Mouse (Mus musculus) left cerebral cortex, adult 2 months (tissue): ENCODE measurements around the gene Slc12a8. TPM values are rescaled to one million over a fixed set of nuclear protein-coding genes. Genes with fewer than 3 reads are reported as not detected.

Experiments
- DNase-seq, 2 experiments: peaks; one replicate each; pipeline ENCODE4 v3.0.0; 2021 to 2022; ENCODE audit warnings: low spot score in 2 of 2, mixed read lengths in 1 of 2; ENCODE audit errors: extremely low spot score in 1 of 2
- H3K27ac ChIP-seq: fragments of 200-600 bp; 2 replicates; pipeline ENCODE4 v1.8.1; 2022
- H3K4me3 ChIP-seq: fragments of 200-600 bp; 2 replicates; pipeline ENCODE4 v1.8.1; 2022
- CTCF ChIP-seq: fragments of 200-600 bp; IDR thresholded peaks from 2 replicates; pipeline ENCODE4 v1.8.1; 2022; ENCODE audit warnings: antibody characterized with exemption, mild to moderate bottlenecking, moderate library complexity
- intact Hi-C: fragments of 180-260 bp; cut with DNase I; formaldehyde crosslinking; loops from one replicate; pipeline ENCODE4 v1.15.1; 2025
- total RNA-seq, 2 experiments: library from RNA; stranded (reverse); gene quantifications; 2 replicates each; pipeline ENCODE4 v1.2.3; 2021

Slc12a8 gene
- total RNA-seq, 2 experiments from 2014 or later = 0.86 to 0.96 TPM

GRCm38 (mm10) chr16:33576271-33577189 lies 59.4 kb downstream of the Slc12a8 start:
- no peak for DNase-seq
- Histone ChIP-seq H3K27ac (no peak overlapping the region), H3K4me3 (no peak overlapping the region)
- intact Hi-C loops = no loop called here
- no peak for TF ChIP-seq CTCF

GRCm38 (mm10) chr16:33578462-33578861 lies 61.3 kb downstream of the Slc12a8 start:
- Histone ChIP-seq H3K4me3 (no peak overlapping the region), H3K27ac (no peak overlapping the region)
- intact Hi-C loops = no loop called here
- TF ChIP-seq CTCF = no peak
- DNase-seq = no peak

GRCm38 (mm10) chr16:33580331-33580730 lies 63.2 kb downstream of the Slc12a8 start:
- Histone ChIP-seq H3K27ac (no peak overlapping the region), H3K4me3 (no peak overlapping the region)
- intact Hi-C loops = loop anchor here (5.0 kb wide), 1 partner anchor 102 kb away; the partner anchor contains the start of gene Heg1
- no peak for TF ChIP-seq CTCF
- DNase-seq = no peak

- no peak for DNase-seq
- Histone ChIP-seq H3K4me3 (no peak overlapping the region), H3K27ac (peak overlapping the region; percentile 41)
- TF ChIP-seq CTCF = no peak
- intact Hi-C loops = loop anchor here (5.0 kb wide), 1 partner anchor 102 kb away; the partner anchor contains the start of gene Heg1
Measured at GRCm38 (mm10) chr16:33580736-33581241, 63.7 kb downstream of the Slc12a8 start.

GRCm38 (mm10) chr16:33581661-33582099 lies 64.6 kb downstream of the Slc12a8 start:
- no peak for DNase-seq
- intact Hi-C loops = loop anchor here (5.0 kb wide), 1 partner anchor 101 kb away; the partner anchor contains the start of gene Heg1
- TF ChIP-seq CTCF = no peak
- peak overlapping the region; percentile 47; the same call in 1 of the 2 replicates for H3K27ac ChIP-seq
- no peak overlapping the region for H3K4me3 ChIP-seq

GRCm38 (mm10) chr16:33582495-33582894 lies 65.4 kb downstream of the Slc12a8 start:
- Histone ChIP-seq H3K4me3 (no peak overlapping the region), H3K27ac (peak overlapping the region; percentile 47; the same call in 1 of the 2 replicates)
- DNase-seq = no peak
- TF ChIP-seq CTCF = no peak
- intact Hi-C loops = loop anchor here (5.0 kb wide), 1 partner anchor 100 kb away; the partner anchor contains the start of gene Heg1

GRCm38 (mm10) chr16:33583333-33583732 lies 66.2 kb downstream of the Slc12a8 start:
- no peak for TF ChIP-seq CTCF
- no peak for DNase-seq
- peak overlapping the region; percentile 76 for H3K27ac ChIP-seq
- H3K4me3 ChIP-seq = no peak overlapping the region
- intact Hi-C loops = loop anchor here (5.0 kb wide), 1 partner anchor 99 kb away; the partner anchor contains the start of gene Heg1

GRCm38 (mm10) chr16:33583881-33584454 lies 66.8 kb downstream of the Slc12a8 start:
- DNase-seq = no peak
- Histone ChIP-seq H3K4me3 (peak overlapping the region; percentile 11; the same call in 1 of the 2 replicates), H3K27ac (peak overlapping the region; percentile 76)
- TF ChIP-seq CTCF = no peak; the same call in 1 of the 2 replicates
- intact Hi-C loops = loop anchor here (5.0 kb wide), 1 partner anchor 98 kb away; the partner anchor contains the start of gene Heg1

- no peak for TF ChIP-seq CTCF
- DNase-seq = no peak
- intact Hi-C loops = loop anchor here (5.0 kb wide), 1 partner anchor 98 kb away; the partner anchor contains the start of gene Heg1
- Histone ChIP-seq H3K4me3 (peak overlapping the region; percentile 11; the same call in 1 of the 2 replicates), H3K27ac (peak overlapping the region; percentile 76)
Measured at GRCm38 (mm10) chr16:33584455-33585082, 67.4 kb downstream of the Slc12a8 start.

- no peak for DNase-seq
- H3K27ac ChIP-seq = peak overlapping the region; percentile 50
- H3K4me3 ChIP-seq = no peak overlapping the region
- intact Hi-C loops = no loop called here
- no peak for TF ChIP-seq CTCF
Measured at GRCm38 (mm10) chr16:33585083-33585460, 67.9 kb downstream of the Slc12a8 start.
